Mouse (Mus musculus): ENCODE data around the gene Gna15. TPM values are rescaled to one million over a fixed set of nuclear protein-coding genes. Genes with fewer than 3 reads are reported as not detected.
A peak's percentile ranks its signal among the peaks of the same experiment; 100 is the strongest.

Gna15 gene
- polyA plus RNA-seq, 1 experiment: not detected

- Histone ChIP-seq H3K36me3 (ENCODE audit: control insufficient read depth, insufficient read depth) (no peaks in the 10 kb centered on the region), H3K4me2 (ENCODE audit: low read depth) (no peak overlapping the region), H3K27me3 (ENCODE audit: control insufficient read depth, insufficient read depth, insufficient read length) (no peaks in the 10 kb centered on the region), H3K79me2 (ENCODE audit: control insufficient read depth, insufficient read depth) (no peaks in the 10 kb centered on the region), H3K4me3 (no peak overlapping the region), H3ac (ENCODE audit: control insufficient read depth, insufficient read length) (no peak overlapping the region)
- TF ChIP-seq MYOD1 (IDR thresholded peaks at IDR 0.05; ENCODE audit: control insufficient read depth in 1 of 3, insufficient read length in 2 of 3, low read depth in 2 of 3) (no peak), MYOG (IDR thresholded peaks at IDR 0.05; ENCODE audit: control insufficient read depth in 1 of 3, insufficient read depth in 1 of 3, insufficient read length in 2 of 3, low read depth in 2 of 3) (peak in 1 of 3 experiments; percentile 13)
Measured at GRCm38 (mm10) chr10:81550257-81550656, 26.2 kb upstream of the Gna15 start.

- Histone ChIP-seq H3K4me3 (no peak overlapping the region), H3K36me3 (ENCODE audit: control insufficient read depth, insufficient read depth) (no peaks in the 10 kb centered on the region), H3ac (ENCODE audit: control insufficient read depth, insufficient read length) (no peak overlapping the region), H3K79me2 (ENCODE audit: control insufficient read depth, insufficient read depth) (peaks cover 8% of the 10 kb centered on the region), H3K27me3 (ENCODE audit: control insufficient read depth, insufficient read depth, insufficient read length) (no peaks in the 10 kb centered on the region), H3K4me2 (ENCODE audit: low read depth) (no peak overlapping the region)
- no peak for TF ChIP-seq REST (IDR thresholded peaks at IDR 0.05; ENCODE audit: insufficient read depth, insufficient read length)
- TF ChIP-seq SRF (IDR thresholded peaks at IDR 0.05; ENCODE audit: control insufficient read depth, insufficient read length, low read depth): no peak
- no peak for TF ChIP-seq MYOD1 (IDR thresholded peaks at IDR 0.05; ENCODE audit: control insufficient read depth in 1 of 3, insufficient read length in 2 of 3, low read depth in 2 of 3)
- TF ChIP-seq TCF3 (IDR thresholded peaks at IDR 0.05; ENCODE audit: insufficient read length, low read depth): no peak
- TF ChIP-seq USF1 (IDR thresholded peaks at IDR 0.05; ENCODE audit: low read depth): no peak
- TF ChIP-seq TCF12 (IDR thresholded peaks at IDR 0.05; ENCODE audit: insufficient read depth, poor library complexity, severe bottlenecking): no peak
Measured at GRCm38 (mm10) chr10:81548944-81549343, 24.9 kb upstream of the Gna15 start.

- no peak for TF ChIP-seq MYOD1 (IDR thresholded peaks at IDR 0.05; ENCODE audit: control insufficient read depth in 1 of 3, insufficient read length in 2 of 3, low read depth in 2 of 3)
- TF ChIP-seq TCF12 (IDR thresholded peaks at IDR 0.05; ENCODE audit: insufficient read depth, poor library complexity, severe bottlenecking): no peak
- no peak for TF ChIP-seq USF1 (IDR thresholded peaks at IDR 0.05; ENCODE audit: low read depth)
- TF ChIP-seq POLR2A (IDR thresholded peaks at IDR 0.05; ENCODE audit: insufficient read length, low read depth): no peak
- TF ChIP-seq POLR2AphosphoS2 (IDR thresholded peaks at IDR 0.05; ENCODE audit: insufficient read length, low read depth): no peak
- no peak for TF ChIP-seq MAX (IDR thresholded peaks at IDR 0.05; ENCODE audit: low read depth)
- no peaks in the 10 kb centered on the region for H3K36me3 ChIP-seq (ENCODE audit: control insufficient read depth, insufficient read depth)
- no peaks in the 10 kb centered on the region for H3K27me3 ChIP-seq (ENCODE audit: control insufficient read depth, insufficient read depth, insufficient read length)
- no peak overlapping the region for H3K4me2 ChIP-seq (ENCODE audit: low read depth)
- H3ac ChIP-seq (ENCODE audit: control insufficient read depth, insufficient read length): no peak overlapping the region
- peaks cover 27% of the 10 kb centered on the region for H3K79me2 ChIP-seq (ENCODE audit: control insufficient read depth, insufficient read depth)
- no peak overlapping the region for H3K4me3 ChIP-seq
Measured at GRCm38 (mm10) chr10:81546788-81547571, 23.0 kb upstream of the Gna15 start.

DNA sequence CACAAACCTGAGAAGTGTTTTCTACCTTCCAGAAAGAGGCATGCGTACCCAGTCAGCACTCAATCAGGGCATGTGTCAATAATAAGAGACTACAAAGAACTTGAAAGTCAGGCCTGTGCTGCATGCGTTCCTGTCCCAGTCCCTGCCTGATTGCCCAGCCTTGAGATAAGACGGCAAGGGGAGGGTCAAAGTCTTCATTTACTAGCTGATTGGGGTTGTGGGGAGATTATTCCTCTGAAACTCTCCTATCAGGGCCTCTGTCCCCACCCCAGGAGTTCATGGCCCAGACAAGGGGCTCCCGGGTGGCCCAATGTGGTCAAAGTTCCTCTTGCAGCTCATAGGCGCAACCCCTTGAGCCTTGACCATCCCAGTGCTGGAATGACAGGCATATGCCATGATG, 22.3 kb upstream of the Gna15 start:
- H3K79me2 ChIP-seq (ENCODE audit: control insufficient read depth, insufficient read depth): peaks cover 34% of the 10 kb centered on the region
- no peaks in the 10 kb centered on the region for H3K36me3 ChIP-seq (ENCODE audit: control insufficient read depth, insufficient read depth)
- no peak overlapping the region for H3ac ChIP-seq (ENCODE audit: control insufficient read depth, insufficient read length)
- no peak for TF ChIP-seq TCF3 (IDR thresholded peaks at IDR 0.05; ENCODE audit: insufficient read length, low read depth)
- no peak for TF ChIP-seq POLR2AphosphoS2 (IDR thresholded peaks at IDR 0.05; ENCODE audit: insufficient read length, low read depth)
- no peak for TF ChIP-seq REST (IDR thresholded peaks at IDR 0.05; ENCODE audit: insufficient read depth, insufficient read length)
- TF ChIP-seq MYOG (IDR thresholded peaks at IDR 0.05; ENCODE audit: control insufficient read depth in 1 of 3, insufficient read depth in 1 of 3, insufficient read length in 2 of 3, low read depth in 2 of 3): no peak
- TF ChIP-seq CEBPB (IDR thresholded peaks at IDR 0.05; ENCODE audit: insufficient read depth, poor library complexity, severe bottlenecking): no peak
- no peak for TF ChIP-seq SRF (IDR thresholded peaks at IDR 0.05; ENCODE audit: control insufficient read depth, insufficient read length, low read depth)
- TF ChIP-seq MYOD1 (IDR thresholded peaks at IDR 0.05; ENCODE audit: control insufficient read depth in 1 of 3, insufficient read length in 2 of 3, low read depth in 2 of 3): no peak
- no peaks in the 10 kb centered on the region for H3K27me3 ChIP-seq (ENCODE audit: control insufficient read depth, insufficient read depth, insufficient read length)
- H3K4me2 ChIP-seq (ENCODE audit: low read depth): no peak overlapping the region
- H3K4me3 ChIP-seq: no peak overlapping the region

DNA sequence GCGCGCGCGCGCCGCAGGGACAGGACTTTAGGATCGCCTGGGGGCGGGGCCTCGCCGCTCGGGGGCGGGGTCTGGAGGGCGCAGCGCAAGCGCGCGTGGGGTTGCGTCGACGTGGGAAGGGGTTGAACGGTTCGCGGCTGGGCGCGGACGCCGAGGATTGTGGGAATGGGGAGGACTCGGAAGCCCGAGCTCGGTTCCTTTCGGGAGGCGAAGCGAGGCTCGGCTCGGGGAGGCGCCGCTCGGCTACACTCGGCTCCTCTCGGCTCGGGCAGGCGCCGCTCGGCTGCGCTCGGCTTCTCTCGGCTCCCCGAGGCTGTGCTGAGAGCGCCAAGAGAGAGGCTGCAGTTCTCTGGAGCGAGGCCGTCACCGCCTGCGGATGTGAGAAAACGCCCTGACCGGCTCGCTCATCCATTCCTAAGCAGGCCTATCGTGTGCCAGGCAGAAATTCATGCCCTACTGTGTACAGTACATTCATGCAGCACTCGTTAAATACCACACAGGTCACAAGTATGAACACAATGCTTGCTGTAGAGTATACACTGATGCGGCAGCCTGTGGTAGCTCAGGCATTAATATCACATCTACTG, 21.2 kb upstream of the Gna15 start, which contains the start of gene Gna11:
Gene Gna11, minus strand, starts transcription at position 30 of the 587 bp plus-strand sequence.
- peaks cover 45% of the 10 kb centered on the region for H3K79me2 ChIP-seq (ENCODE audit: control insufficient read depth, insufficient read depth)
- H3K4me2 ChIP-seq (ENCODE audit: low read depth): peak within 1 kb of the TSS; percentile 98
- no peaks in the 10 kb centered on the region for H3K36me3 ChIP-seq (ENCODE audit: control insufficient read depth, insufficient read depth)
- H3K4me3 ChIP-seq: peak within 1 kb of the TSS; percentile 44
- no peak for TF ChIP-seq REST (IDR thresholded peaks at IDR 0.05; ENCODE audit: insufficient read depth, insufficient read length)
- TF ChIP-seq MAX (IDR thresholded peaks at IDR 0.05; ENCODE audit: low read depth): no peak
- no peak for TF ChIP-seq CEBPB (IDR thresholded peaks at IDR 0.05; ENCODE audit: insufficient read depth, poor library complexity, severe bottlenecking)
- TF ChIP-seq POLR2AphosphoS2 (IDR thresholded peaks at IDR 0.05; ENCODE audit: insufficient read length, low read depth): no peak
- peak; percentile 61 for TF ChIP-seq POLR2A (IDR thresholded peaks at IDR 0.05; ENCODE audit: insufficient read length, low read depth)
- peak; percentile 7 for TF ChIP-seq E2F4 (IDR thresholded peaks at IDR 0.05; ENCODE audit: insufficient read depth)
- H3K27me3 ChIP-seq (ENCODE audit: control insufficient read depth, insufficient read depth, insufficient read length): no peaks in the 10 kb centered on the region
- H3ac ChIP-seq (ENCODE audit: control insufficient read depth, insufficient read length): peak within 1 kb of the TSS; percentile 82

All from myocyte (in vitro differentiated cells).